ENCODE assay signal across 8 mouse cellular contexts in the genomic region with DNA sequence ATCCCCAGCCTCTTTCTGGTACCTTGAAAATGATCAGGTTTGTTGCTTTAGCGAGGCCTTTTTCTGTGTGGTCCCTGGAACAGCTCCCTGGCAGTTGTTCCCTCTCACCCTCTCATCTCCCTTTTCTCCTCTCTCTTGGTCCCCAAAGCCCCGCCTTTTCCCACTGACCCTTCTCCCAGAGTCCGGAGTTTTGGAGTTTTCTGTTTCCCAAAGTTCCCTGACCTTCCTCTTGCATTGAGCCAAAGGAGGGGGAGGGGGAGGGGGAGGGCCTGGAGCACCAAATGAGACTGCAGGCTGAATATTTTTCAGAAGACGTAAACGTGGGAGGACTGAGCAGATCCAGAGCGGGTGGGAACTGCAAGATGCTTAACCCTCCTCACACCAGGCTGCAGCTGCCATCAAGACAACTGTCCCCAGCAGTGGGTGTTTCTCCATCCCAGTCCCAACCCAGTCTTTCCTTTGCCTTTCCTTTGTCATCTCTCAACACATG. TPM values are rescaled to one million over a fixed set of nuclear protein-coding genes. Genes with fewer than 3 reads are reported as not detected.
A peak's percentile ranks its signal among the peaks of the same experiment; 100 is the strongest.
DNase-seq lines count a peak whose midpoint lies in the region; ATAC-seq and TF ChIP-seq lines count a peak whose summit lies in the region.

Rarres2 (minus strand) TSS at position 218 of the 490 bp plus-strand sequence.

- H3K4me3 ChIP-seq in cerebellum, adult 2 months (replicated peaks; ENCODE audit: insufficient read depth, low read depth, low read length), result no peak within 1 kb of the TSS
- H3K4me3 ChIP-seq in heart, embryonic 16.5 days (ENCODE audit: low read length), result peak within 1 kb of the TSS; percentile 27
- no peak within 1 kb of the TSS for H3K4me3 ChIP-seq in forebrain, embryonic 11.5 days (ENCODE audit: low read depth, low read length)

- no peak for TF ChIP-seq POLR2A in cerebellum, adult 2 months (IDR thresholded peaks at IDR 0.05; ENCODE audit: borderline replicate concordance, insufficient read depth, low read length)

- peaks cover 18% of the 10 kb centered on the region for H3K4me1 ChIP-seq in cerebellum, adult 2 months (ENCODE audit: control insufficient read depth, insufficient read depth, low read length)
- H3K4me1 ChIP-seq in heart, embryonic 16.5 days (ENCODE audit: control insufficient read depth, insufficient read depth, low read length), result peaks cover 30% of the 10 kb centered on the region
- no peaks in the 10 kb centered on the region for H3K4me1 ChIP-seq in forebrain, embryonic 11.5 days (replicated peaks; ENCODE audit: control insufficient read depth, insufficient read depth, low read length)

- DNase-seq in cerebellum, adult 2 months, result no peak
- DNase-seq in cerebellum, adult 8-10 months, result no peak
- DNase-seq in embryo, embryonic 11 days, result peak; percentile 35
- DNase-seq in layer of hippocampus, postnatal 14 days (ENCODE audit: low spot score in 2 of 2), result no peak
- peak; percentile 84 for DNase-seq in skeletal muscle tissue, adult 2 months (ENCODE audit: low read depth, low spot score)
- no peak for DNase-seq in spleen, postnatal 4 days (ENCODE audit: low spot score in 2 of 2)
- DNase-seq in forebrain, embryonic 11.5 days (ENCODE audit: low spot score), result no peak

- peak within 1 kb of the TSS; percentile 44 for H3K4me2 ChIP-seq in heart, embryonic 16.5 days (ENCODE audit: low read depth, low read length)
- no peak within 1 kb of the TSS for H3K4me2 ChIP-seq in forebrain, embryonic 11.5 days (ENCODE audit: low read depth, low read length, severe bottlenecking)

- H3K27ac ChIP-seq in cerebellum, adult 2 months (ENCODE audit: insufficient read depth, low read length), result no peak within 1 kb of the TSS
- peak within 1 kb of the TSS; percentile 79 for H3K27ac ChIP-seq in heart, embryonic 16.5 days (ENCODE audit: low read length)
- H3K27ac ChIP-seq in forebrain, embryonic 11.5 days (ENCODE audit: low read depth, low read length), result no peak within 1 kb of the TSS

- no peak for TF ChIP-seq CTCF in cerebellum, adult 2 months (IDR thresholded peaks at IDR 0.05; ENCODE audit: borderline replicate concordance, insufficient read depth, low read depth, low read length)

- no peaks in the 10 kb centered on the region for H3K27me3 ChIP-seq in cerebellum, adult 2 months (ENCODE audit: control insufficient read depth, insufficient read depth, low read length)
- H3K27me3 ChIP-seq in heart, embryonic 16.5 days (ENCODE audit: control insufficient read depth, insufficient read depth, low read length), result no peaks in the 10 kb centered on the region
- no peaks in the 10 kb centered on the region for H3K27me3 ChIP-seq in forebrain, embryonic 11.5 days (ENCODE audit: control insufficient read depth, insufficient read depth, low read length)

- ATAC-seq in heart, embryonic 16.5 days (replicated peaks; ENCODE audit: extremely low read depth, insufficient read depth, low FRiP score), result peak; percentile 26; the same call in 1 of the 2 replicates
- no peak for ATAC-seq in forebrain, embryonic 11.5 days (replicated peaks; ENCODE audit: low FRiP score)

- H3K9ac ChIP-seq in heart, embryonic 16.5 days (ENCODE audit: low read length), result peak within 1 kb of the TSS; percentile 60
- no peak within 1 kb of the TSS; the same call in 1 of the 2 replicates for H3K9ac ChIP-seq in forebrain, embryonic 11.5 days (ENCODE audit: low read length)

- 36% methylated on average over 6 of the region's 6 CpGs for WGBS in cerebellum, adult 2 months
- WGBS in heart, embryonic 16.5 days, result 23% methylated on average over 6 of the region's 6 CpGs
- WGBS in forebrain, embryonic 11.5 days, result 38% methylated on average over 6 of the region's 6 CpGs

- no peaks in the 10 kb centered on the region for H3K36me3 ChIP-seq in heart, embryonic 16.5 days (ENCODE audit: control insufficient read depth, insufficient read depth)
- no peaks in the 10 kb centered on the region for H3K36me3 ChIP-seq in forebrain, embryonic 11.5 days (ENCODE audit: control insufficient read depth, insufficient read depth, low read length)

- no peaks in the 10 kb centered on the region for H3K9me3 ChIP-seq in heart, embryonic 16.5 days (replicated peaks; ENCODE audit: control insufficient read depth, low read length)
- no peaks in the 10 kb centered on the region for H3K9me3 ChIP-seq in forebrain, embryonic 11.5 days (ENCODE audit: control insufficient read depth, low read length)

RNA-seq across cellular contexts. Expression of gene Rarres2, which starts in this region (rescaled TPM):
- 13.7 and 21.6 TPM in 2 replicates for polyA plus RNA-seq in cerebellum, adult 2 months (2012; rRNA removed)
- 44.7 and 55.2 TPM in 2 replicates for polyA plus RNA-seq in heart, embryonic 16.5 days (2015; fragmentation: Nextera tagmentation; extraction: Ambion mirVana)
- total RNA-seq in layer of hippocampus, postnatal 14 days (2021), result 10 to 100 TPM; 14.9 to 23.3 TPM
- polyA plus RNA-seq in forebrain, embryonic 11.5 days (2014; fragmentation: Nextera tagmentation; extraction: Ambion mirVana), result 0.60 and 0.84 TPM in 2 replicates

Comparison
In these comparisons a context has a peak if more than half of its experiments do, and no peak if none do; other contexts are left out.
1. DNase-seq: peak in embryo, embryonic 11 days (single experiment) and skeletal muscle tissue, adult 2 months (single experiment); none in cerebellum, adult 2 months (0 of 2), cerebellum, adult 8-10 months (single experiment), layer of hippocampus, postnatal 14 days (0 of 2), spleen, postnatal 4 days (0 of 2) and forebrain, embryonic 11.5 days (single experiment).